Mouse (Mus musculus): ENCODE measurements around the gene Timm50.

The Timm50 gene

GRCm38 (mm10) chr7:28325293-28325692 is 13.4 kb upstream of the Timm50 start:
- DNase-seq = no peak

- DNase-seq = peak; percentile 26 to 70
Measured at GRCm38 (mm10) chr7:28321974-28322720, 10.3 kb upstream of the Timm50 start.

- DNase-seq = no peak
Measured at GRCm38 (mm10) chr7:28318714-28319113, 6.8 kb upstream of the Timm50 start.

GRCm38 (mm10) chr7:28318036-28318435 is 6.2 kb upstream of the Timm50 start:
- no peak for DNase-seq

GRCm38 (mm10) chr7:28311151-28311925 is 534 bp downstream of the Timm50 start:
- peak; percentile 45 to 57 for DNase-seq

GRCm38 (mm10) chr7:28309737-28310136 is 2.1 kb downstream of the Timm50 start:
- no peak for DNase-seq

- DNase-seq = peak; percentile 75 to 83
Measured at GRCm38 (mm10) chr7:28306216-28306615, 5.7 kb downstream of the Timm50 start.

- peak; percentile 51 to 71 for DNase-seq
Measured at GRCm38 (mm10) chr7:28305641-28306040, 6.2 kb downstream of the Timm50 start.

- peak; percentile 41 to 79 for DNase-seq
Measured at GRCm38 (mm10) chr7:28301616-28302433, 10.0 kb downstream of the Timm50 start, which contains the start of gene Dll3. Gene Dll3, minus strand, starts transcription at chr7:28302238.

- peak; percentile 65 to 70 for DNase-seq
Measured at GRCm38 (mm10) chr7:28298837-28299625, 12.8 kb downstream of the Timm50 start.

- DNase-seq = peak; percentile 58 to 82
Measured at GRCm38 (mm10) chr7:28294481-28294880, 17.4 kb downstream of the Timm50 start.

GRCm38 (mm10) chr7:28290638-28291590 is 21.0 kb downstream of the Timm50 start, which contains the start of gene Selenov:
Gene Selenov, minus strand, starts transcription at chr7:28291186.
- DNase-seq = peak in 1 of 2 experiments; percentile 45

GRCm38 (mm10) chr7:28290165-28290564 is 21.7 kb downstream of the Timm50 start:
- no peak for DNase-seq

- peak; percentile 17 to 27 for DNase-seq
Measured at GRCm38 (mm10) chr7:28280630-28281029, 31.2 kb downstream of the Timm50 start.

GRCm38 (mm10) chr7:28278279-28278652 is 33.6 kb downstream of the Timm50 start:
- DNase-seq = no peak

- peak; percentile 96 to 98 for DNase-seq
Measured at GRCm38 (mm10) chr7:28277615-28278278, 34.1 kb downstream of the Timm50 start, which contains the start of gene Eid2b. Gene Eid2b, plus strand, starts transcription at chr7:28277739.

- no peak for DNase-seq
Measured at GRCm38 (mm10) chr7:28277237-28277614, 34.6 kb downstream of the Timm50 start.

GRCm38 (mm10) chr7:28271761-28272160 is 40.1 kb downstream of the Timm50 start:
- no peak for DNase-seq

GRCm38 (mm10) chr7:28269355-28269754 is 42.5 kb downstream of the Timm50 start:
- peak in 1 of 2 experiments; percentile 10 for DNase-seq

- no peak for DNase-seq
Measured at GRCm38 (mm10) chr7:28268576-28268975, 43.3 kb downstream of the Timm50 start.
